Mouse (Mus musculus): ENCODE results near the gene Gm9913.

The Gm9913 gene

DNA sequence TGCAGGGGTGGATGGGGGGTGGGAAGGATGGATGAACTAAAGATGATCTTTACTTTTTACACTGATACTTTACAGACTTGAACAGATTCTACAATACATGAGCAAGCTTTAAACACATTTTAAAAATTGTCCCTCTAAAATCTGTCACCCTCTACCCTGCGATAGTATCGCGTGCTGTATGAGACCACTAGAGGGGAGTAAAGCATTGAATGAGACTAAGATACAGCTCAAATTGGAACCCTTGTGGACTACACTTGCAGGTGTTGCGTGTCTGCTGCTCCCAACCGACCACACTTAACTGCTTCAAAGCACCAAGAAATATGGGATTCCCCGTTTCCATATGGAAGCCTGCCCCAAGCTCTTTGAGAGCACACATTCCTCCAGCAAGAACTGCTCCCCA lies 50.9 kb downstream of the Gm9913 start:
- DNase-seq (ENCODE audit: low spot score in 2 of 2), result no peak
